Mouse (Mus musculus) forebrain, embryonic 10.5 days (tissue): Measurements from ENCODE around the gene Tmem205. TPM values are rescaled to one million over a fixed set of nuclear protein-coding genes. Genes with fewer than 3 reads are reported as not detected.

Experiments used
- DNase-seq: peaks from one replicate; pipeline ENCODE4 v3.0.0-alpha.2; 2017; ENCODE audit warnings: low spot score; ENCODE audit errors: extremely low spot score
- H3K27ac ChIP-seq: fragments of 300-500 bp; sonication (generic); 2 replicates; pipeline ENCODE4 v1.5.1; 2016; ENCODE audit warnings: mild to moderate bottlenecking
- H3K27me3 ChIP-seq: fragments of 300-500 bp; sonication (generic); 2 replicates; pipeline ENCODE4 v1.6.1; 2016; ENCODE audit warnings: mild to moderate bottlenecking; ENCODE audit not compliant: poor library complexity, severe bottlenecking
- H3K36me3 ChIP-seq: fragments of 300-500 bp; sonication (generic); replicated peaks from 2 replicates; pipeline ENCODE4 v1.6.1; 2016; ENCODE audit warnings: mild to moderate bottlenecking, moderate library complexity
- H3K4me1 ChIP-seq: fragments of 300-500 bp; sonication (generic); 2 replicates; pipeline ENCODE4 v1.6.1; 2016
- H3K4me3 ChIP-seq: fragments of 300-500 bp; sonication (generic); 2 replicates; pipeline ENCODE4 v1.5.1; 2016; ENCODE audit warnings: mild to moderate bottlenecking, moderate library complexity
- H3K9me3 ChIP-seq: fragments of 300-500 bp; sonication (generic); 2 replicates; pipeline ENCODE4 v1.6.1; 2016; ENCODE audit warnings: mild to moderate bottlenecking, moderate library complexity
- WGBS: fragments of 180-500 bp; shearing (Covaris S2); methylation state at CpG from one replicate; pipeline ENCODE4 v1.1.7; 2016; 5-methylcytosine and 5-hydroxymethylcytosine counted together
- polyA plus RNA-seq: library from polyadenylated mRNA; unstranded; fragments of >200 nt; fragmentation: Nextera tagmentation; extraction: Ambion mirVana; gene quantifications from 2 replicates; pipeline ENCODE4 v1.2.1, GENCODE M21; 2016

Tmem205 gene
- polyA plus RNA-seq, 1 experiment from 2014 or later = 33.7 TPM

DNA sequence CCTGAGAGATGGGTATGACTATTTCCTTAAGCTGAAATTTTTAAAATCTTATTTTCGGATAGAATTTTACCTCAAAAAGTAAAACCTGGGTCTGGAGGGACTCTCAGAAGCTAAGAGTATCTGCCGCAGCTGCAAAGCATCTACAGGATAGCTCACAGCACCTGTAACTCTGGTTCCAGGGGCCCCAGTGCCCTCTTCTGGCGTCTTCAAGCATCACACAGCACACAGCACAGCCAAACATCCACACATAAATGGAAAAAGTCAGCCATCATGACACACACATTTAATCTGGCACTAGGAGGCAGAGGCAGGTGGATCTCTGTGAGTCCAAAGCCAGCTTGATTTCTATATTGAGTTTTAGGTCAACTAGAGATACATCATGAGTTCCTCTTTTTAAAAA lies 50.8 kb downstream of the Tmem205 start:
- Histone ChIP-seq H3K36me3 (no peaks in the 10 kb centered on the region), H3K27ac (no peak overlapping the region), H3K4me3 (no peak overlapping the region), H3K9me3 (peaks cover 11% of the 10 kb centered on the region), H3K27me3 (no peaks in the 10 kb centered on the region), H3K4me1 (no peaks in the 10 kb centered on the region)
- 63% methylated on average over 3 of the region's 3 CpGs for WGBS
- DNase-seq = no peak

GRCm38 (mm10) chr9:21872204-21872603 lies 55.2 kb downstream of the Tmem205 start:
- H3K36me3 ChIP-seq = no peaks in the 10 kb centered on the region
- no peaks in the 10 kb centered on the region for H3K4me1 ChIP-seq
- WGBS = 81% methylated on average over 4 of the region's 4 CpGs
- H3K27me3 ChIP-seq = 0 out of 2 replicates have a peak, but pooled peaks cover 3% of the 10 kb centered on the region
- H3K9me3 ChIP-seq = no peaks in the 10 kb centered on the region
- H3K4me3 ChIP-seq = no peak overlapping the region
- no peak for DNase-seq
- no peak overlapping the region for H3K27ac ChIP-seq

Other genes with a start within 250 kb of the Tmem205 start
- gene Ldlr, start 204.1 kb downstream of the Tmem205 start, polyA plus RNA-seq = 58.5 and 60.0 TPM in 2 replicates
- gene Spc24, start 167.3 kb downstream of the Tmem205 start, polyA plus RNA-seq = 196 and 197 TPM in 2 replicates
- 8.6 and 8.9 TPM in 2 replicates for gene Kank2, start 128.8 kb downstream of the Tmem205 start, polyA plus RNA-seq
- 0.62 and 0.94 TPM in 2 replicates for gene Angptl8, start 92.0 kb downstream of the Tmem205 start, polyA plus RNA-seq
- gene Dock6, start 74.9 kb downstream of the Tmem205 start, polyA plus RNA-seq = 24.2 and 24.7 TPM in 2 replicates
- gene Rab3d, start 9.4 kb downstream of the Tmem205 start, polyA plus RNA-seq = 5.1 and 5.3 TPM in 2 replicates
- gene Ccdc159, start 85 bp downstream of the Tmem205 start, polyA plus RNA-seq = 3.5 and 3.6 TPM in 2 replicates
- gene Plppr2, start 9.5 kb upstream of the Tmem205 start, polyA plus RNA-seq = 9.0 and 11.5 TPM in 2 replicates
- gene Swsap1, start 28.2 kb upstream of the Tmem205 start, polyA plus RNA-seq = 7.2 and 9.6 TPM in 2 replicates
- 10.2 and 10.8 TPM in 2 replicates for gene Epor, start 36.0 kb upstream of the Tmem205 start, polyA plus RNA-seq
- gene Rgl3, start 61.9 kb upstream of the Tmem205 start, polyA plus RNA-seq = 4.7 and 5.2 TPM in 2 replicates
- gene Ccdc151, start 75.1 kb upstream of the Tmem205 start, polyA plus RNA-seq = 4.6 and 5.0 TPM in 2 replicates
- gene Prkcsh, start 75.2 kb upstream of the Tmem205 start, polyA plus RNA-seq = 109 and 110 TPM in 2 replicates
- 11.2 and 14.8 TPM in 2 replicates for gene Elavl3, start 124.5 kb upstream of the Tmem205 start, polyA plus RNA-seq
- not detected in 2 replicates for gene Gm49318, start 143.7 kb upstream of the Tmem205 start, polyA plus RNA-seq
- 10.0 and 11.3 TPM in 2 replicates for gene Zfp653, start 143.8 kb upstream of the Tmem205 start, polyA plus RNA-seq
- 42.0 and 43.2 TPM in 2 replicates for gene Ecsit, start 157.9 kb upstream of the Tmem205 start, polyA plus RNA-seq
- 0.46 and 1.0 TPM in 2 replicates for gene Cnn1, start 171.7 kb upstream of the Tmem205 start, polyA plus RNA-seq
- 250 and 254 TPM in 2 replicates for gene Elof1, start 189.6 kb upstream of the Tmem205 start, polyA plus RNA-seq
- 19.2 and 26.1 TPM in 2 replicates for gene Acp5, start 208.2 kb upstream of the Tmem205 start, polyA plus RNA-seq
- 53.3 and 56.9 TPM in 2 replicates for gene Pigyl, start 229.3 kb upstream of the Tmem205 start, polyA plus RNA-seq